Mouse (Mus musculus) midbrain, embryonic 16.5 days (tissue): ENCODE data around the gene Orc4. TPM values are rescaled to one million over a fixed set of nuclear protein-coding genes. Genes with fewer than 3 reads are reported as not detected.
"Not testable (repeated sequence)": the region's sequence is repeated elsewhere in the genome, so short reads cannot be mapped to it uniquely, and the experiment has no call there.

Source experiments
- ATAC-seq: fragments of 200-750 bp; cut with Nextera tagmentation; 2 replicates; pipeline ENCODE4 v1.8.0; 2017; ENCODE audit warnings: moderate TSS enrichment
- H3K27ac ChIP-seq: fragments of 300-500 bp; sonication (generic); 2 replicates; pipeline ENCODE4 v1.5.1; 2014; ENCODE audit warnings: mild to moderate bottlenecking, low read length, mixed read lengths
- H3K27me3 ChIP-seq: fragments of 300-500 bp; sonication (generic); 2 replicates; pipeline ENCODE4 v1.6.1; 2014; ENCODE audit warnings: low read depth, low read length, mixed read lengths; ENCODE audit not compliant: control insufficient read depth, insufficient read depth
- H3K36me3 ChIP-seq: fragments of 300-500 bp; sonication (generic); 2 replicates; pipeline ENCODE4 v1.6.1; 2014; ENCODE audit warnings: mild to moderate bottlenecking, low read length, moderate library complexity, mixed read lengths; ENCODE audit not compliant: control insufficient read depth, insufficient read depth
- H3K4me1 ChIP-seq: fragments of 300-500 bp; sonication (generic); 2 replicates; pipeline ENCODE4 v1.6.1; 2014; ENCODE audit warnings: mild to moderate bottlenecking, low read length, mixed read lengths; ENCODE audit not compliant: control insufficient read depth, insufficient read depth
- H3K4me2 ChIP-seq: fragments of 300-500 bp; sonication (generic); 2 replicates; pipeline ENCODE4 v1.6.1; 2014; ENCODE audit warnings: mild to moderate bottlenecking, low read length, mixed read lengths
- H3K4me3 ChIP-seq: fragments of 300-500 bp; sonication (generic); 2 replicates; pipeline ENCODE4 v1.5.1; 2014; ENCODE audit warnings: low read depth, mild to moderate bottlenecking, low read length, moderate library complexity, mixed read lengths
- H3K9ac ChIP-seq: fragments of 300-500 bp; sonication (generic); 2 replicates; pipeline ENCODE4 v1.6.1; 2014; ENCODE audit warnings: low read depth, low read length, mixed read lengths
- H3K9me3 ChIP-seq: fragments of 300-500 bp; sonication (generic); replicated peaks from 2 replicates; pipeline ENCODE4 v1.6.1; 2014; ENCODE audit warnings: mild to moderate bottlenecking, low read length, mixed read lengths; ENCODE audit not compliant: control insufficient read depth, poor library complexity, severe bottlenecking
- WGBS: fragments of 180-500 bp; shearing (Covaris S2); extraction: QIAGEN DNeasy Blood & Tissue Kit; methylation state at CpG from one replicate; pipeline ENCODE4 v1.1.7; 2014; 5-methylcytosine and 5-hydroxymethylcytosine counted together
- polyA plus RNA-seq: library from polyadenylated mRNA; unstranded; fragments of >200 nt; fragmentation: Nextera tagmentation; extraction: Ambion mirVana; gene quantifications from 2 replicates; pipeline ENCODE4 v1.2.1, GENCODE M21; 2015

The Orc4 gene
- polyA plus RNA-seq, 1 experiment from 2014 or later: 89.8 TPM

DNA sequence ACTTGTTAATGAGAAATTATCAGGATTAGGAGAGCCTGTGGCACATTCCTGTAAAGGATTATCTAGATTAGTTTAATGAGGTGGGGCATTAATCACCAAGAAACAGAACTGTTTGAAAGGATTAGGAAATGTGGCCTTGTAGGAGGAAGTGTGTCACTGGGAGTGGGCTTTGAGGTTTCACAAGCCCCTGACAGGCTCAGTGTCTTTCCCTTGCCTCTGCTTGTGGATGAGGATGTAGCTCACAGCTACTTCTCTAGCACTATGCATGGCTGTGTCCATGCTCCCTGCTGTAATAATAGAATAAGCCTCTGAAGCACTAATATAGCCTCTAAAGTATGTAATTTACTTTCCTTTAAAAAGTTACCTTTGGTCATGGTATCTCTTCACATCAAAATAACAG, 34.2 kb downstream of the Orc4 start:
- Histone ChIP-seq H3K4me1 (no peaks in the 10 kb centered on the region), H3K9me3 (no peaks in the 10 kb centered on the region), H3K4me2 (no peak overlapping the region), H3K4me3 (no peak overlapping the region), H3K27ac (no peak overlapping the region), H3K36me3 (peaks cover 7% of the 10 kb centered on the region), H3K27me3 (no peaks in the 10 kb centered on the region), H3K9ac (no peak overlapping the region)
- no peak for ATAC-seq

DNA sequence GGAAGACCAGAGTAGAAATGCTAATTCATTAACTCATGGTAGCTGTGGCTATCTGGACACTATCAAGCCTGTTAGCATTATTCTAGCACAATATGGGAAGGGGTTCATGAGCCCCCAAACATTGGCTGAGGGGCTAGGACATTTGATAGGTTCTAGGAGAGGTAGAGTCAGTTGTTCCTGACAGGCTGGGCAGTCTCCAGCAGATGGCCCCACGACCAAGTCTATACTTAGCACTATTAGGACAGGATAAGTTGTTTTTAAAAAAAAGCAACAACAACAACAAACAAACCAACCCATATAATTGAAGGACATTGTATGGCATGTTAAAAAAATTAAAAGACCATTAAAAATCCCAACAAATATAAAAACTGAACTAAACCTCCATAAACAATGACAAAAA, 35.9 kb downstream of the Orc4 start:
- H3K36me3 ChIP-seq: peaks cover 7% of the 10 kb centered on the region
- H3K4me3 ChIP-seq: no peak overlapping the region
- no peak overlapping the region for H3K4me2 ChIP-seq
- H3K4me1 ChIP-seq: no peaks in the 10 kb centered on the region
- H3K27ac ChIP-seq: no peak overlapping the region
- 89% methylated on average over 1 of the region's 1 CpGs for WGBS
- no peaks in the 10 kb centered on the region for H3K27me3 ChIP-seq
- H3K9ac ChIP-seq: no peak overlapping the region
- H3K9me3 ChIP-seq: no peaks in the 10 kb centered on the region
- no peak for ATAC-seq

DNA sequence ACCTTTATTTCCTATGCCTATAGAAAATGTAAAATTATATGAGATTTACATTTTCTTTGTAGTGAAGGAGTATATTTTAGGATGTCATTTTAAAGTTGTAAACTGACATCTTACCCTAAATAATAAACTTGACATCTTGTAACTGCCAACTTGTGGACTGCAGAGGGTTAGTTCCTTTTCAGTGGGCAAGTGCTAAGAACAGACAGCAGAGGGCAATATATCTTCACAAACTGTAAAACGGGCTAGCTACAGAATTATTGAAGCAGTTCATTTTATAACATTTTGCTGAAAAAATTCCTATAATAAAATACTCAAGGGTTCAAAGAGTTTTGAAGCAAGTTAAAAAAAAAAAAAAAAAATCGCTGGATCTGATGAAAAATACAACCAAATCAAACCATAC, 41.2 kb downstream of the Orc4 start:
- no peaks in the 10 kb centered on the region for H3K27me3 ChIP-seq
- no peak overlapping the region for H3K27ac ChIP-seq
- H3K4me2 ChIP-seq: no peak overlapping the region
- 0 out of 2 replicates have a peak, but pooled peaks cover 9% of the 10 kb centered on the region for H3K36me3 ChIP-seq
- WGBS: 58% methylated on average over 2 of the region's 2 CpGs
- no peaks in the 10 kb centered on the region for H3K9me3 ChIP-seq
- H3K4me3 ChIP-seq: no peak overlapping the region
- H3K9ac ChIP-seq: no peak overlapping the region
- no peak for ATAC-seq
- no peaks in the 10 kb centered on the region for H3K4me1 ChIP-seq

DNA sequence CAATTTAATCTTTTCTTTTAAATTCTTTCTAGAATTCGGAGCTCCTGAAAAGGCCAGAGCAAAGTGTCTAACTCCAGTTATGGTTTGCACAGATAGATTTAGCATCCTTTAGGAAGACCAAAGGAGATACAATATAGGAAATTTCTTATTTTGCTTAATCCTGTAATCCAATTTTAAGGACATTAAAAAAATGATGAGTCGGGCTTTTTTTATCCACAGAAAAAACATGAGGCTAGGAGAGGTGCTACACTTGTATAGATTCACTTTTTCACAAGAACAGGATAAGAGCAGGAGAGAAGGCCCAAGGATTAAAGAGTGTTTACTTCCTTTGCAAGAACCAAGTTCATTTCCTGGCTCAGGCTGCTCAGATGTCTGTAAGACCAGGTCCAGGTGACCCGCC, 54.9 kb downstream of the Orc4 start:
- no peak overlapping the region for H3K4me3 ChIP-seq
- WGBS: 86% methylated on average over 3 of the region's 3 CpGs
- no peaks in the 10 kb centered on the region for H3K27me3 ChIP-seq
- no peaks in the 10 kb centered on the region for H3K4me1 ChIP-seq
- H3K9ac ChIP-seq: no peak overlapping the region
- H3K36me3 ChIP-seq: peaks cover 6% of the 10 kb centered on the region
- no peak overlapping the region for H3K27ac ChIP-seq
- no peak overlapping the region for H3K4me2 ChIP-seq
- no peaks in the 10 kb centered on the region for H3K9me3 ChIP-seq
- no peak for ATAC-seq

DNA sequence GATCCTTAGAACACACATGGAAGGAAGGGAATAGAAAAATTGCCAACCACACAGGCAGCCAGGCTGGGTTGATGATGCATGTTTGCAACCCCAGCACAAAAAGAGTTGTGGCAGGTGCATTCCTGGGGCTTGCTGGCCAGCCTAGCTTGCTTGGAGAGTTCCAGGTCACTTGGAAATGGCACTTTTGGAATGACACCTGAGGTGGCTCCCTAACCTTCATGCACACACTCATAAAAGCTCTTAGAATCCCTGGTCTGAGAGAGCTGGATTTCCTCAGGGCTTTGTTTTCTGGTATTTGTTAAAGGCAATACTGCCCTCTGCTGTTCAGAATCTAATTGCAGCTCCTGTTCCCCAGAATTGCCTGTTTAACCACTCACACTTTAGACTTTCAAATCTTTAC, 64.1 kb downstream of the Orc4 start:
- Histone ChIP-seq H3K27ac (no peak overlapping the region), H3K4me1 (no peaks in the 10 kb centered on the region; the same call in 1 of the 2 replicates), H3K36me3 (no peaks in the 10 kb centered on the region), H3K9ac (no peak overlapping the region), H3K9me3 (no peaks in the 10 kb centered on the region), H3K27me3 (no peaks in the 10 kb centered on the region), H3K4me2 (no peak overlapping the region), H3K4me3 (no peak overlapping the region)
- peak; percentile 55; the same call in 1 of the 2 replicates for ATAC-seq

DNA sequence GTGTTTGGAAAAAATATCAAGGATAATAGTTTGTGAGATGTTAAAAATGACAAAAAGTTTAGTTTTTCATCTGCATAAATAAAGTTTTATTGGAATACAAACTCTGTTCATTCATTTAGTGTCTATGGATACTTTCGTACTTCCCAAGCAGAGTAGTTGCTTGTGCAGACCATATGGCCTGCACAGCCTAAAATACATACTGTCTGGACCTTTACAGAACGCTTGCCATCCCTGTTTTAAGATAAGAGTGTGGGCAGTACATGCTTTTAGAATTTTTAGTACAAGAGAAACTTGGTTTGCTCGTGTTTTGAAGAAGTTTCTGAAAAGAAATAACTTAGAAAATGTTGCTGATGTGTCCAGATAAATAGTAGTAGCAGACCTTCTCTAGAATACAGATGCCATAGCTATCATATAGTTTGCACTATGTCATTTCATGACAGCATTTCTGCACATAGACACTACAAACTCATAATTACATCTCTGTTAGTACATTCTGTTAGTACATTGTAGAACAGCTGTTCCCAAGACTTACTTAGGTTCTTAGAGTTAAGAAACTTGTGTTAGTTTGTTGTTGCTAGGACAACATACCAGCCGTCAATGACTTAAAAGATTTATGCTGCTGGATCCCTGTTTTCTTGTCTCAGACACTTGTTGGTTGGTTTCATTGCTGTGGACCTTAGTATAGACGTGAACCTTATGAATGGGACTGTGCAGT, 81.7 kb downstream of the Orc4 start:
- no peak overlapping the region for H3K9ac ChIP-seq
- H3K27me3 ChIP-seq: no peaks in the 10 kb centered on the region
- no peak for ATAC-seq
- no peak overlapping the region for H3K27ac ChIP-seq
- WGBS: 86% methylated on average over 5 of the region's 5 CpGs
- H3K4me2 ChIP-seq: no peak overlapping the region
- no peaks in the 10 kb centered on the region for H3K9me3 ChIP-seq
- no peak overlapping the region for H3K4me3 ChIP-seq
- no peaks in the 10 kb centered on the region for H3K36me3 ChIP-seq
- no peaks in the 10 kb centered on the region for H3K4me1 ChIP-seq

DNA sequence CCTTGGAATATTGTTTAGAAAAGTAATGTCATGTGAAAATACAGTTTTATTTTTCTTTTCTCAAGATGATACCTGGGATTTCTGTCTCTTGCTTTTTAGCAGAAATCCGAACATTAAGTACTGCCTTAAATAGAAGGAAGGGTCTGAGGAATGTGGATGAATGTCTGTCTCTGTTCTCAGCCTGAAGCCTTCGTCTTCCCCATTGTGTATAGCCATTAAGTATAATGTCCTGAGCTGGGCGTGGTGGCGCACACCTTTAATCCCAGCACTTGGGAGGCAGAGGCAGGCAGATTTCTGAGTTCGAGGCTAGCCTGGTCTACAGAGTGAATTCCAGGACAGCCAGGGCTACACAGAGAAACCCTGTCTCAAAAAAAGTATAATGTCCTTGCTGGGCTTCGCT, 84.5 kb downstream of the Orc4 start:
- not testable (repeated sequence) for H3K4me3 ChIP-seq, H3K27me3 ChIP-seq, H3K36me3 ChIP-seq, H3K4me2 ChIP-seq, H3K27ac ChIP-seq, ATAC-seq, H3K4me1 ChIP-seq, H3K9me3 ChIP-seq, H3K9ac ChIP-seq
- WGBS: 95% methylated on average over 6 of the region's 6 CpGs

Other genes starting within 250 kb of the Orc4 start
- gene Acvr2a, start 136.2 kb downstream of the Orc4 start, polyA plus RNA-seq: 45.7 and 52.8 TPM in 2 replicates
- 32.4 and 37.7 TPM in 2 replicates for gene Mbd5, start 769 bp downstream of the Orc4 start, polyA plus RNA-seq